Mouse (Mus musculus): ENCODE data around the gene Rab31. TPM values are rescaled to one million over a fixed set of nuclear protein-coding genes. Genes with fewer than 3 reads are reported as not detected.
"Not testable (repeated sequence)": the region's sequence is repeated elsewhere in the genome, so short reads cannot be mapped to it uniquely, and the experiment has no call there.

Rab31 gene
- polyA plus RNA-seq, 1 experiment, result 48.9 TPM

GRCm38 (mm10) chr17:65635715-65636360, 136.7 kb downstream of the Rab31 start:
- DNase-seq, result no peak
- H3K4me3 ChIP-seq (replicated peaks; ENCODE audit: extremely low read depth, low read depth, low read length), result no peak overlapping the region
- 60% methylated on average over 14 of the region's 14 CpGs for WGBS
- no peaks in the 10 kb centered on the region; the same call in 1 of the 2 replicates for H3K4me1 ChIP-seq (ENCODE audit: control insufficient read depth, insufficient read depth, low read length)
- TF ChIP-seq POLR2A (IDR thresholded peaks at IDR 0.05; ENCODE audit: borderline replicate concordance, extremely low read depth, low read depth, low read length) (no peak), CTCF (IDR thresholded peaks at IDR 0.05; ENCODE audit: insufficient read depth, low read length) (no peak)

GRCm38 (mm10) chr17:65629943-65630342, 142.6 kb downstream of the Rab31 start:
- DNase-seq, result no peak
- Histone ChIP-seq H3K4me3 (replicated peaks; ENCODE audit: extremely low read depth, low read depth, low read length) (no peak overlapping the region), H3K4me1 (ENCODE audit: control insufficient read depth, insufficient read depth, low read length) (no peaks in the 10 kb centered on the region)
- no peak for TF ChIP-seq CTCF (IDR thresholded peaks at IDR 0.05; ENCODE audit: insufficient read depth, low read length)
- TF ChIP-seq POLR2A (IDR thresholded peaks at IDR 0.05; ENCODE audit: borderline replicate concordance, extremely low read depth, low read depth, low read length), result no peak
- WGBS, result 69% methylated on average over 6 of the region's 6 CpGs

GRCm38 (mm10) chr17:65628823-65629532, 143.6 kb downstream of the Rab31 start:
- not testable (repeated sequence) for H3K4me1 ChIP-seq (ENCODE audit: control insufficient read depth, insufficient read depth, low read length); H3K4me3 ChIP-seq (replicated peaks; ENCODE audit: extremely low read depth, low read depth, low read length); DNase-seq
- 68% methylated on average over 13 of the region's 13 CpGs for WGBS

GRCm38 (mm10) chr17:65626301-65626700, 146.3 kb downstream of the Rab31 start:
- no peak for DNase-seq
- H3K4me1 ChIP-seq (ENCODE audit: control insufficient read depth, insufficient read depth, low read length), result no peaks in the 10 kb centered on the region
- TF ChIP-seq POLR2A (IDR thresholded peaks at IDR 0.05; ENCODE audit: borderline replicate concordance, extremely low read depth, low read depth, low read length) (no peak), CTCF (IDR thresholded peaks at IDR 0.05; ENCODE audit: insufficient read depth, low read length) (no peak)
- no peak overlapping the region for H3K4me3 ChIP-seq (replicated peaks; ENCODE audit: extremely low read depth, low read depth, low read length)
- WGBS, result 86% methylated on average over 6 of the region's 6 CpGs

GRCm38 (mm10) chr17:65625563-65625962, 147.0 kb downstream of the Rab31 start:
- DNase-seq, result no peak
- WGBS, result 82% methylated on average over 6 of the region's 6 CpGs
- Histone ChIP-seq H3K4me1 (ENCODE audit: control insufficient read depth, insufficient read depth, low read length) (no peaks in the 10 kb centered on the region), H3K4me3 (replicated peaks; ENCODE audit: extremely low read depth, low read depth, low read length) (no peak overlapping the region)
- TF ChIP-seq POLR2A (IDR thresholded peaks at IDR 0.05; ENCODE audit: borderline replicate concordance, extremely low read depth, low read depth, low read length) (no peak), CTCF (IDR thresholded peaks at IDR 0.05; ENCODE audit: insufficient read depth, low read length) (no peak)

- TF ChIP-seq CTCF (IDR thresholded peaks at IDR 0.05; ENCODE audit: insufficient read depth, low read length), result no peak
- no peak for TF ChIP-seq POLR2A (IDR thresholded peaks at IDR 0.05; ENCODE audit: borderline replicate concordance, extremely low read depth, low read depth, low read length)
- no peaks in the 10 kb centered on the region for H3K4me1 ChIP-seq (ENCODE audit: control insufficient read depth, insufficient read depth, low read length)
- no peak overlapping the region for H3K4me3 ChIP-seq (replicated peaks; ENCODE audit: extremely low read depth, low read depth, low read length)
- DNase-seq, result no peak
Measured at GRCm38 (mm10) chr17:65623130-65623529, 149.4 kb downstream of the Rab31 start.

GRCm38 (mm10) chr17:65618431-65618830, 154.1 kb downstream of the Rab31 start:
- DNase-seq, result no peak
- H3K4me1 ChIP-seq (ENCODE audit: control insufficient read depth, insufficient read depth, low read length), result peaks cover 2% of the 10 kb centered on the region; the same call in 1 of the 2 replicates
- TF ChIP-seq CTCF (IDR thresholded peaks at IDR 0.05; ENCODE audit: insufficient read depth, low read length) (no peak), POLR2A (IDR thresholded peaks at IDR 0.05; ENCODE audit: borderline replicate concordance, extremely low read depth, low read depth, low read length) (no peak)
- 78% methylated on average over 2 of the region's 2 CpGs for WGBS
- H3K4me3 ChIP-seq (replicated peaks; ENCODE audit: extremely low read depth, low read depth, low read length), result no peak overlapping the region

GRCm38 (mm10) chr17:65615678-65616077, 156.9 kb downstream of the Rab31 start:
- TF ChIP-seq CTCF (IDR thresholded peaks at IDR 0.05; ENCODE audit: insufficient read depth, low read length) (no peak), POLR2A (IDR thresholded peaks at IDR 0.05; ENCODE audit: borderline replicate concordance, extremely low read depth, low read depth, low read length) (no peak)
- Histone ChIP-seq H3K4me1 (ENCODE audit: control insufficient read depth, insufficient read depth, low read length) (peaks cover 6% of the 10 kb centered on the region; the same call in 1 of the 2 replicates), H3K4me3 (replicated peaks; ENCODE audit: extremely low read depth, low read depth, low read length) (no peak overlapping the region)
- 50% methylated on average over 3 of the region's 3 CpGs for WGBS
- DNase-seq, result no peak

- Histone ChIP-seq H3K4me3 (replicated peaks; ENCODE audit: extremely low read depth, low read depth, low read length) (peak overlapping the region; percentile 100), H3K4me1 (ENCODE audit: control insufficient read depth, insufficient read depth, low read length) (peaks cover 11% of the 10 kb centered on the region)
- 3% methylated on average over 9 of the region's 9 CpGs for WGBS
- DNase-seq, result no peak
- TF ChIP-seq POLR2A (IDR thresholded peaks at IDR 0.05; ENCODE audit: borderline replicate concordance, extremely low read depth, low read depth, low read length), result no peak
- no peak for TF ChIP-seq CTCF (IDR thresholded peaks at IDR 0.05; ENCODE audit: insufficient read depth, low read length)
Measured at GRCm38 (mm10) chr17:65614431-65614830, 158.1 kb downstream of the Rab31 start.

All from lung, adult 2 months (tissue).